Mouse (Mus musculus): ENCODE measurements around the gene Fgfr2. TPM values are rescaled to one million over a fixed set of nuclear protein-coding genes. Genes with fewer than 3 reads are reported as not detected.

Gene Fgfr2
- polyA plus RNA-seq, 1 experiment from 2014 or later = 11.2 TPM

DNA sequence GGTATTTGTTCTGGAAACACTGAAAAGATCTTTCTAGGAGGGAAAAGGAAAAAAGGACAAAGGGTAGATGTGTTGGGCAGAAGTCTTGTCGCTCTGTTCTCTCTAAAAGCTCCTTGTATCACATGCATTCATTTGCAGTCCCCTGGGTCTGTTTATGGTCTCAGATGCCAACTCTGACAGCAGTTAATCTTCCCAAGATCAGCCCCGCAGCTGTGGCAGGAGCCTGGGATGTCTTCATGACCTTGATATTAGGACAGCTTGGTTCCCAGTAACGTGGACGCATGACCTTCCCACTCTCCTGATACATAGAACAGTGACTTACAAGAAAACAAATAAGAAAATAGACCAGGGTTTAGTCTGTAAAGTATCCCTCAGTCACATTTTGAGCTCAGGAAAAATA, 2509.2 kb downstream of the Fgfr2 start:
- DNase-seq (no peak), ATAC-seq (no peak)
- no peaks in the 10 kb centered on the region for H3K27me3 ChIP-seq (ENCODE audit: insufficient read depth, low read length)
- 69% methylated on average over 4 of the region's 4 CpGs for WGBS (ENCODE audit: insufficient replicate concordance)
- no peaks in the 10 kb centered on the region for H3K9me3 ChIP-seq (ENCODE audit: low read length)
- no peak overlapping the region for H3K9ac ChIP-seq (replicated peaks)
- H3K36me3 ChIP-seq (replicated peaks; ENCODE audit: insufficient read depth, low read length) = no peaks in the 10 kb centered on the region
- TF ChIP-seq CTCF (IDR thresholded peaks at IDR 0.05; ENCODE audit: low read depth) = no peak
- TF ChIP-seq EP300 (IDR thresholded peaks at IDR 0.05; ENCODE audit: low read depth) = no peak
- H3K27ac ChIP-seq (ENCODE audit: low read depth) = no peak overlapping the region
- H3K4me1 ChIP-seq (ENCODE audit: insufficient read depth) = no peaks in the 10 kb centered on the region
- no peak overlapping the region for H3K4me3 ChIP-seq (ENCODE audit: low read depth, low read length)
- H3K4me2 ChIP-seq (ENCODE audit: low read depth, low read length) = no peak overlapping the region

DNA sequence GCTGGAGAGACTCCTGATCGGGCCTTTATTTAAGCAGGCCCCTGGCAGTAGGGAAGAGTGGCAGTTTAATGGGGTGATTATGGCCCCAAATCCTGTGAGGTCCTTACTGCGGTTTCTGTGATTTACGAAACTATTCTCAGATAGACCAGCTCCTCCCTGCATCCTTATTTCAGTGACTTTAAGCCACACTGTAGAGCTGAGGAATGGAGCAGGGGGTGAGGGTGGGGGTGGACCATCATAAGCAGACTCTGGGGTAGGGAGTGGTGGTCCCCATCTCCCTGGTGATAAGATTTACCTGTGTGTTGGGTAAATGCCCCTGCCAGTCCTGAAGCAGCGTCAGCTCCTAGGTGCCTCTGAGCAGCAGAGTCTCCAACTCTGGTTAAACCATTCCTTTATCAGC, 2516.2 kb downstream of the Fgfr2 start:
- WGBS (ENCODE audit: insufficient replicate concordance) = 75% methylated on average over 4 of the region's 4 CpGs
- H3K27ac ChIP-seq (ENCODE audit: low read depth) = no peak overlapping the region
- H3K4me1 ChIP-seq (ENCODE audit: insufficient read depth) = no peaks in the 10 kb centered on the region
- H3K9me3 ChIP-seq (ENCODE audit: low read length) = no peaks in the 10 kb centered on the region
- 0 out of 2 replicates have a peak, but pooled peaks cover 2% of the 10 kb centered on the region for H3K36me3 ChIP-seq (replicated peaks; ENCODE audit: insufficient read depth, low read length)
- ATAC-seq (no peak), DNase-seq (no peak)
- no peaks in the 10 kb centered on the region for H3K27me3 ChIP-seq (ENCODE audit: insufficient read depth, low read length)
- H3K4me2 ChIP-seq (ENCODE audit: low read depth, low read length) = no peak overlapping the region
- TF ChIP-seq CTCF (IDR thresholded peaks at IDR 0.05; ENCODE audit: low read depth) (no peak), EP300 (IDR thresholded peaks at IDR 0.05; ENCODE audit: low read depth) (no peak)
- H3K4me3 ChIP-seq (ENCODE audit: low read depth, low read length) = no peak overlapping the region
- no peak overlapping the region for H3K9ac ChIP-seq (replicated peaks)

DNA sequence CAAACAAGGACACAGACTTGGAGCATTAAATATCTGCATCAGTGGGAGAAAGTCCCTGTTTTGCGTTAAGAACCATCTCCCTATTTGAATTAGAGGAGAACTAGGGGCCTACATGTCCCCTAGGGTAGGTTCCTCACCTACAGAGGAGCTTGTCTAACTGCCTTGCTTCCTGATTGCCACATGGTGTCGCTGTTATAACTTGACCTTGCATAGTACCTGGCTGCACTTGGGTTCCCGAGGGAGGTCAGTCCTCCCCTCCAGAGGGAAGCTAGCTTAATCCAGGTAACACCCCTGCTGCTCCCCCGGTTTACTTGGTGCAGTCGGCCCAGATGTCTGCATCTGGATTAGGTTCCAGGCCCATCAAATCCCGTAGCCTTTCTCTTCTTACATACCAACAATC, 2518.0 kb downstream of the Fgfr2 start:
- no peak for ATAC-seq
- H3K9me3 ChIP-seq (ENCODE audit: low read length) = no peaks in the 10 kb centered on the region
- H3K9ac ChIP-seq (replicated peaks) = no peak overlapping the region
- H3K4me1 ChIP-seq (ENCODE audit: insufficient read depth) = no peaks in the 10 kb centered on the region
- H3K4me3 ChIP-seq (ENCODE audit: low read depth, low read length) = no peak overlapping the region
- TF ChIP-seq EP300 (IDR thresholded peaks at IDR 0.05; ENCODE audit: low read depth) (no peak), CTCF (IDR thresholded peaks at IDR 0.05; ENCODE audit: low read depth) (peak; percentile 77)
- 0 out of 2 replicates have a peak, but pooled peaks cover 2% of the 10 kb centered on the region for H3K36me3 ChIP-seq (replicated peaks; ENCODE audit: insufficient read depth, low read length)
- 24% methylated on average over 6 of the region's 6 CpGs for WGBS (ENCODE audit: insufficient replicate concordance)
- no peaks in the 10 kb centered on the region for H3K27me3 ChIP-seq (ENCODE audit: insufficient read depth, low read length)
- DNase-seq = no peak
- no peak overlapping the region for H3K27ac ChIP-seq (ENCODE audit: low read depth)
- no peak overlapping the region for H3K4me2 ChIP-seq (ENCODE audit: low read depth, low read length)

DNA sequence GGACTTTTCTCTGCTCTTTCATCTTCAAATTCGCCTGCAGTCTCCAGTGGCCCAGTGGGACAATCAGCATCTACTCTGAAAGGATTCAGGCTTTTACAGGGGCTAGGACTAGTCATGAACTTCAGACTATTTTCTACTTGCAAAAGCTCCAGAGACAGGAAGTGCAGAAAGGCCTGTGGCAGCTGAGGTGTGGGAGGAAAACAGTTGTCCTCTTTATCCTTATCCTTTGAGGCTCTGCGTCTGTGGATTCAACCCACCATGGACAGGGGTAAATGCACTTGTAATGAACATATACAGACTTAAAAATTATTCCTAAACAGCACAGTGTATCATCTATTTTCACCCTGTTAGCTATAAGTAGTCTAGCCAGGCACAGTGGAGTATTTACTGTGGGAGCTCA, 2518.8 kb downstream of the Fgfr2 start:
- WGBS (ENCODE audit: insufficient replicate concordance) = 71% methylated on average over 2 of the region's 2 CpGs
- Histone ChIP-seq H3K9ac (replicated peaks) (no peak overlapping the region), H3K36me3 (replicated peaks; ENCODE audit: insufficient read depth, low read length) (0 out of 2 replicates have a peak, but pooled peaks cover 2% of the 10 kb centered on the region), H3K27ac (ENCODE audit: low read depth) (no peak overlapping the region), H3K9me3 (ENCODE audit: low read length) (no peaks in the 10 kb centered on the region), H3K4me1 (ENCODE audit: insufficient read depth) (no peaks in the 10 kb centered on the region), H3K4me3 (ENCODE audit: low read depth, low read length) (no peak overlapping the region), H3K4me2 (ENCODE audit: low read depth, low read length) (no peak overlapping the region), H3K27me3 (ENCODE audit: insufficient read depth, low read length) (no peaks in the 10 kb centered on the region)
- no peak for DNase-seq
- no peak for ATAC-seq
- TF ChIP-seq CTCF (IDR thresholded peaks at IDR 0.05; ENCODE audit: low read depth) = no peak
- TF ChIP-seq EP300 (IDR thresholded peaks at IDR 0.05; ENCODE audit: low read depth) = no peak

DNA sequence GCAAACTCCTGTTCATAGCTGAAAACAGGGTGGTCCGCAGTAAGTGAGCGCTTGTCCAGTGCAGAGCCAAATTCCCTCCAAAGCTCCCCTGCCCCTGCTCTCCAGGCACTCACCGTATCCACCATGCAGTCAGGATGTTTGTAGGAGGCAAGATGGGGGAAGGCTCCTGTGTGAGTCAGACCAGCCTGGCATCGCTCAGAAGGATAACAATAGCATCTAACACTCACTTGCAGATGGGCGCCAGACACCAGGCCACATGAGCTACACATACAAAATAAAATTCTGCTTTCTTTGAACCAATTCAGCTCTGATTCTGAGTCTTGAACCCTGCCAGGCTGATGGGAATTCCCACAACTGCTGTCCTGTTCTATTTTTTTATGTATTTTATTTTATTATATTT, 2519.6 kb downstream of the Fgfr2 start:
- H3K9ac ChIP-seq (replicated peaks) = no peak overlapping the region
- TF ChIP-seq EP300 (IDR thresholded peaks at IDR 0.05; ENCODE audit: low read depth) (no peak), CTCF (IDR thresholded peaks at IDR 0.05; ENCODE audit: low read depth) (no peak)
- no peak overlapping the region for H3K4me2 ChIP-seq (ENCODE audit: low read depth, low read length)
- no peaks in the 10 kb centered on the region for H3K4me1 ChIP-seq (ENCODE audit: insufficient read depth)
- WGBS (ENCODE audit: insufficient replicate concordance) = 79% methylated on average over 5 of the region's 5 CpGs
- 0 out of 2 replicates have a peak, but pooled peaks cover 2% of the 10 kb centered on the region for H3K36me3 ChIP-seq (replicated peaks; ENCODE audit: insufficient read depth, low read length)
- no peak overlapping the region for H3K27ac ChIP-seq (ENCODE audit: low read depth)
- no peak overlapping the region for H3K4me3 ChIP-seq (ENCODE audit: low read depth, low read length)
- H3K9me3 ChIP-seq (ENCODE audit: low read length) = no peaks in the 10 kb centered on the region
- DNase-seq = no peak
- no peak for ATAC-seq
- H3K27me3 ChIP-seq (ENCODE audit: insufficient read depth, low read length) = no peaks in the 10 kb centered on the region

DNA sequence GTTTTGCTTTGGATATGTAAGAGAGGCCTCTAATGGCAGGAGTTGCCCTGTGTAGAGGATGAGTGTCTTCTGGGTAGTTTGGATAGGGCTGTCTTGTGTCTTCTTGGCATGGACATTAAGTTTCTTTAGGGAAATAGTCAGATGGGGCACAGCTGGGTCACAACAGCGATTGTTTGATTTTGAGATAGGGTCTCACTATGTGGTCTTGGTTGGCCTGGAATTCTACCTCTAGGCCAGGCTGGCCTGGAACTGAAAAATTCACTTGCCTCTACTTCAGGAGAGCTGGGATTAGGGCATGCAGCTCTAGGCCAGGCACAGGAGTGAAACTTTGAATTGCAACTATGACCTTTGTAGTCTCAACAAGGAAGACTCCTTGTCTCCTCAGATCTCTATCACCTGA, 2520.3 kb downstream of the Fgfr2 start:
- H3K27ac ChIP-seq (ENCODE audit: low read depth) = no peak overlapping the region
- TF ChIP-seq EP300 (IDR thresholded peaks at IDR 0.05; ENCODE audit: low read depth) = no peak
- TF ChIP-seq CTCF (IDR thresholded peaks at IDR 0.05; ENCODE audit: low read depth) = no peak
- H3K4me3 ChIP-seq (ENCODE audit: low read depth, low read length) = no peak overlapping the region
- 78% methylated on average over 1 of the region's 1 CpGs for WGBS (ENCODE audit: insufficient replicate concordance)
- ATAC-seq (no peak), DNase-seq (no peak)
- H3K4me2 ChIP-seq (ENCODE audit: low read depth, low read length) = no peak overlapping the region
- 0 out of 2 replicates have a peak, but pooled peaks cover 2% of the 10 kb centered on the region for H3K36me3 ChIP-seq (replicated peaks; ENCODE audit: insufficient read depth, low read length)
- H3K4me1 ChIP-seq (ENCODE audit: insufficient read depth) = no peaks in the 10 kb centered on the region
- no peak overlapping the region for H3K9ac ChIP-seq (replicated peaks)
- no peaks in the 10 kb centered on the region for H3K27me3 ChIP-seq (ENCODE audit: insufficient read depth, low read length)
- no peaks in the 10 kb centered on the region for H3K9me3 ChIP-seq (ENCODE audit: low read length)

DNA sequence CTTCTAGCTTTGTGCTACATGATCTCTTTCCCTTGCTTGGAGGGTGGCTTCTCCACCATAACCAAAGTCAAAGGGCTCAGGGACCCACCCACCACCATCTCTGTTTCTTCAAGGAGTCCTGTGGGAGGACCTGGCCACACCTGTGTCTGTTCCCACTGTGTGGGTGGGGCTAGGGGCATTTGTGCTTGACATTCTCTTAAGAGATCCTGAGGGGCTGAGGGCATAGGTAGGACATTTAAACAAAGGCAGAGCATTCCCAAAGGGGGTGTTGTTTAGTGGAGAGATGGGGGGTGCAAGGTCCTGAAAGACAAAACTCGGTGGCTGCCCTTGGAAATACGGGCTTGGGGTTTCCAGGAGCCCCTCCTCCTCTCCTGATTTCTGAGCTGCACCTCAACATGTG, 2522.6 kb downstream of the Fgfr2 start:
- Histone ChIP-seq H3K9ac (replicated peaks) (no peak overlapping the region), H3K9me3 (ENCODE audit: low read length) (no peaks in the 10 kb centered on the region), H3K4me3 (ENCODE audit: low read depth, low read length) (no peak overlapping the region), H3K27ac (ENCODE audit: low read depth) (no peak overlapping the region), H3K36me3 (replicated peaks; ENCODE audit: insufficient read depth, low read length) (0 out of 2 replicates have a peak, but pooled peaks cover 2% of the 10 kb centered on the region), H3K27me3 (ENCODE audit: insufficient read depth, low read length) (no peaks in the 10 kb centered on the region), H3K4me2 (ENCODE audit: low read depth, low read length) (no peak overlapping the region), H3K4me1 (ENCODE audit: insufficient read depth) (no peaks in the 10 kb centered on the region; the same call in 1 of the 2 replicates)
- ATAC-seq (no peak), DNase-seq (no peak)
- 75% methylated on average over 2 of the region's 2 CpGs for WGBS (ENCODE audit: insufficient replicate concordance)
- TF ChIP-seq CTCF (IDR thresholded peaks at IDR 0.05; ENCODE audit: low read depth) (no peak), EP300 (IDR thresholded peaks at IDR 0.05; ENCODE audit: low read depth) (no peak)

All from liver, postnatal 0 days (tissue).